Mouse (Mus musculus): ENCODE data around the gene Mpp4. TPM values are rescaled to one million over a fixed set of nuclear protein-coding genes. Genes with fewer than 3 reads are reported as not detected.

Gene Mpp4
- polyA plus RNA-seq, 1 experiment = 1.5 TPM

GRCm38 (mm10) chr1:59187786-59188185 is 24.6 kb upstream of the Mpp4 start:
- H3K27ac ChIP-seq (ENCODE audit: insufficient read depth, low read length) = no peak overlapping the region
- H3K4me1 ChIP-seq (ENCODE audit: control insufficient read depth, insufficient read depth, low read length) = no peaks in the 10 kb centered on the region
- H3K4me3 ChIP-seq (ENCODE audit: insufficient read depth, low read length) = no peak overlapping the region
- no peak for TF ChIP-seq CTCF (IDR thresholded peaks at IDR 0.05; ENCODE audit: extremely low read depth, insufficient read depth, low read length)
- TF ChIP-seq POLR2A (IDR thresholded peaks at IDR 0.05; ENCODE audit: extremely low read depth, insufficient read depth, low read length) = no peak

- no peak overlapping the region for H3K27ac ChIP-seq (ENCODE audit: insufficient read depth, low read length)
- H3K4me1 ChIP-seq (ENCODE audit: control insufficient read depth, insufficient read depth, low read length) = no peaks in the 10 kb centered on the region
- no peak overlapping the region for H3K4me3 ChIP-seq (ENCODE audit: insufficient read depth, low read length)
- no peak for TF ChIP-seq CTCF (IDR thresholded peaks at IDR 0.05; ENCODE audit: extremely low read depth, insufficient read depth, low read length)
- TF ChIP-seq POLR2A (IDR thresholded peaks at IDR 0.05; ENCODE audit: extremely low read depth, insufficient read depth, low read length) = no peak
These were observed 23.1 kb upstream of the Mpp4 start for GRCm38 (mm10) chr1:59186317-59186716.

- Histone ChIP-seq H3K4me3 (ENCODE audit: insufficient read depth, low read length) (no peak overlapping the region), H3K4me1 (ENCODE audit: control insufficient read depth, insufficient read depth, low read length) (no peaks in the 10 kb centered on the region), H3K27ac (ENCODE audit: insufficient read depth, low read length) (no peak overlapping the region)
- no peak for TF ChIP-seq POLR2A (IDR thresholded peaks at IDR 0.05; ENCODE audit: extremely low read depth, insufficient read depth, low read length)
- no peak for TF ChIP-seq CTCF (IDR thresholded peaks at IDR 0.05; ENCODE audit: extremely low read depth, insufficient read depth, low read length)
These were observed 22.2 kb upstream of the Mpp4 start for GRCm38 (mm10) chr1:59185410-59185809.

GRCm38 (mm10) chr1:59183045-59183444 is 19.9 kb upstream of the Mpp4 start:
- Histone ChIP-seq H3K4me3 (ENCODE audit: insufficient read depth, low read length) (no peak overlapping the region), H3K27ac (ENCODE audit: insufficient read depth, low read length) (no peak overlapping the region), H3K4me1 (ENCODE audit: control insufficient read depth, insufficient read depth, low read length) (no peaks in the 10 kb centered on the region)
- TF ChIP-seq POLR2A (IDR thresholded peaks at IDR 0.05; ENCODE audit: extremely low read depth, insufficient read depth, low read length) = no peak
- TF ChIP-seq CTCF (IDR thresholded peaks at IDR 0.05; ENCODE audit: extremely low read depth, insufficient read depth, low read length) = no peak

- TF ChIP-seq POLR2A (IDR thresholded peaks at IDR 0.05; ENCODE audit: extremely low read depth, insufficient read depth, low read length) (no peak), CTCF (IDR thresholded peaks at IDR 0.05; ENCODE audit: extremely low read depth, insufficient read depth, low read length) (no peak)
- Histone ChIP-seq H3K27ac (ENCODE audit: insufficient read depth, low read length) (no peak overlapping the region), H3K4me3 (ENCODE audit: insufficient read depth, low read length) (no peak overlapping the region), H3K4me1 (ENCODE audit: control insufficient read depth, insufficient read depth, low read length) (no peaks in the 10 kb centered on the region)
These were observed 19.2 kb upstream of the Mpp4 start for GRCm38 (mm10) chr1:59182373-59182772.

GRCm38 (mm10) chr1:59180003-59180402 is 16.8 kb upstream of the Mpp4 start:
- no peak for TF ChIP-seq POLR2A (IDR thresholded peaks at IDR 0.05; ENCODE audit: extremely low read depth, insufficient read depth, low read length)
- no peak for TF ChIP-seq CTCF (IDR thresholded peaks at IDR 0.05; ENCODE audit: extremely low read depth, insufficient read depth, low read length)
- Histone ChIP-seq H3K4me1 (ENCODE audit: control insufficient read depth, insufficient read depth, low read length) (no peaks in the 10 kb centered on the region), H3K27ac (ENCODE audit: insufficient read depth, low read length) (no peak overlapping the region), H3K4me3 (ENCODE audit: insufficient read depth, low read length) (no peak overlapping the region)

- TF ChIP-seq CTCF (IDR thresholded peaks at IDR 0.05; ENCODE audit: extremely low read depth, insufficient read depth, low read length) (no peak), POLR2A (IDR thresholded peaks at IDR 0.05; ENCODE audit: extremely low read depth, insufficient read depth, low read length) (no peak)
- Histone ChIP-seq H3K4me1 (ENCODE audit: control insufficient read depth, insufficient read depth, low read length) (no peaks in the 10 kb centered on the region), H3K4me3 (ENCODE audit: insufficient read depth, low read length) (no peak overlapping the region), H3K27ac (ENCODE audit: insufficient read depth, low read length) (no peak overlapping the region)
These were observed 15.2 kb upstream of the Mpp4 start for GRCm38 (mm10) chr1:59178401-59178800.

GRCm38 (mm10) chr1:59174514-59175373 is 11.6 kb upstream of the Mpp4 start:
- TF ChIP-seq CTCF (IDR thresholded peaks at IDR 0.05; ENCODE audit: extremely low read depth, insufficient read depth, low read length) = no peak
- no peak for TF ChIP-seq POLR2A (IDR thresholded peaks at IDR 0.05; ENCODE audit: extremely low read depth, insufficient read depth, low read length)
- Histone ChIP-seq H3K4me1 (ENCODE audit: control insufficient read depth, insufficient read depth, low read length) (no peaks in the 10 kb centered on the region), H3K27ac (ENCODE audit: insufficient read depth, low read length) (no peak overlapping the region), H3K4me3 (ENCODE audit: insufficient read depth, low read length) (no peak overlapping the region)

- Histone ChIP-seq H3K27ac (ENCODE audit: insufficient read depth, low read length) (no peak overlapping the region), H3K4me1 (ENCODE audit: control insufficient read depth, insufficient read depth, low read length) (no peaks in the 10 kb centered on the region), H3K4me3 (ENCODE audit: insufficient read depth, low read length) (no peak overlapping the region)
- TF ChIP-seq POLR2A (IDR thresholded peaks at IDR 0.05; ENCODE audit: extremely low read depth, insufficient read depth, low read length) (no peak), CTCF (IDR thresholded peaks at IDR 0.05; ENCODE audit: extremely low read depth, insufficient read depth, low read length) (no peak)
These were observed 9.8 kb upstream of the Mpp4 start for GRCm38 (mm10) chr1:59173023-59173422.

- TF ChIP-seq POLR2A (IDR thresholded peaks at IDR 0.05; ENCODE audit: extremely low read depth, insufficient read depth, low read length) (no peak), CTCF (IDR thresholded peaks at IDR 0.05; ENCODE audit: extremely low read depth, insufficient read depth, low read length) (no peak)
- Histone ChIP-seq H3K27ac (ENCODE audit: insufficient read depth, low read length) (no peak overlapping the region), H3K4me3 (ENCODE audit: insufficient read depth, low read length) (no peak overlapping the region), H3K4me1 (ENCODE audit: control insufficient read depth, insufficient read depth, low read length) (no peaks in the 10 kb centered on the region)
These were observed 8.7 kb upstream of the Mpp4 start for GRCm38 (mm10) chr1:59171875-59172274.

Measured in cortical plate, adult 2 months (tissue).